Mouse (Mus musculus) left cerebral cortex, postnatal 10 days (tissue): ENCODE measurements at regions not wholly inside any gene's neighbourhood (a gene's known extent, or its start where the extent isn't known, plus 50 kb on each side); places are given as distances from the start of the nearest gene placed in this dataset.

Source experiments
- DNase-seq, 2 experiments: peaks; one replicate each; pipeline ENCODE4 v3.0.0; 2021 to 2022; ENCODE audit warnings: low spot score in 2 of 2, mixed read lengths in 1 of 2; ENCODE audit errors: extremely low spot score in 1 of 2
- intact Hi-C: fragments of 180-260 bp; cut with DNase I; formaldehyde crosslinking; loops from one replicate; pipeline ENCODE4 v1.15.1; 2025

DNA sequence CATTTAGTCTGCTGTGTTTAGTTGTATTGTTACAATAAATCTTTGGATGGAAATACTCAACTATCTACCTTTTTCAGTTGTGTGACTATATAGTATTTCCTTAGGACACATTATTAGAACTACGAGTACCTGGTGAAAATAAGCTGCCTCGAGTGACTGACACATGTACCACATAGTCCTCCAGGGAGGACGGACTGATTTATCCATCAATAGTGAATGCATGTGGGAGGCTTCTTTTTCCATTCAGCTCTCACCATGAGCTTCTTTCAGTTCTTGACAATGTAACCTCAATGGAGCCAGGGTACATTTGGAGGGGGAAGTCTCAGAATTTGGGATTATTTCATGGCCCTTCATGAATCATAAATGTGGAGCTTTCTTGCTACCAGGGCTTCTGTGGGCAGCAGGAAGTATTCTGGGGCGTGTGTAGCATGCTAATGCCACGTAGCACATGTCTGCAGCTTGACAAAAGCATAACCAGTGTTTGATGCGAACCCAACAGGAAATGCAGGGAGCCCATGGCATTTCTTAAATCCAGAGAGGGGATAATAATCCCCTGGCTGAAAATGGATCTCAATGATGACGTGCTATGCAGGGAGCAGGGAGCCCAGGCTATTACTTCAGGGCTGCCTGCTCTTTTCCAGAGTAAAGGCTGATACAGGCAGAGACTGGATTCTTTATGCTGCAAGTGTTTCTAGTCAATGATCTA, 178.7 kb downstream of the Plk2 start:
- DNase-seq, result no peak
- intact Hi-C loops, result no loop called here

DNA sequence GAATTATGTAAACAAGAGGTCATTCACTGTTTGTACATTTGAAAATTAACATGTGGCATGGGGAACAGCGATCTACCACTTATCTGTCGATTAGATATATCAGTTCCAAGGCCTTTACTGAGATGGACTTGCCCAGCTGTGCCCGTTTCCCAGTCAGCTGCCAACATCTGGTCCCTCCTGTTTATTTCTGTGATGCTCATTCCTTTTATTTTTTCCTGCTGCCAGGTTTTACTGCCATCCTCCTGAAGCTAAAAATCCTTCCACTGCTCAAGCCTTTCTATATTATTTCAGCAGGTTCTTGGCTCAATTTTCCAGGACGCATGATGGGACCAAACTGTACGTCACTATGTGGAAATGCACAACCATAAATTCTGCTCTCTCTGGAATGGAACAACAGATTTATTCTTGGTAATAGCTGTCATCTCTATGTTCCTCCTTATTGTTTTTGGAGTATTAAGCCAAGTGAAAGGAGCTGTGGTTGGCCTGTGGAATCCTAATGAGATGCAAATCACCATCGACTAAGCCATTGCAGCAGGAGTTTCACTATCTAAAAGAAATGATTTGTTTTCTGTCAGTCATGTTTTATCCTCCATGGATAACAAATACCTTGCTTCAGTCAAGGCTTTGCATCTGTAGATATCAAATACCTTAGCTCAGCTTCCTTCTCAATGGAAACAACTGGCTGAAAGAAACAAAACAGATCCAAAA, 180.1 kb downstream of the Plk2 start:
- intact Hi-C loops, result no loop called here
- no peak for DNase-seq

DNA sequence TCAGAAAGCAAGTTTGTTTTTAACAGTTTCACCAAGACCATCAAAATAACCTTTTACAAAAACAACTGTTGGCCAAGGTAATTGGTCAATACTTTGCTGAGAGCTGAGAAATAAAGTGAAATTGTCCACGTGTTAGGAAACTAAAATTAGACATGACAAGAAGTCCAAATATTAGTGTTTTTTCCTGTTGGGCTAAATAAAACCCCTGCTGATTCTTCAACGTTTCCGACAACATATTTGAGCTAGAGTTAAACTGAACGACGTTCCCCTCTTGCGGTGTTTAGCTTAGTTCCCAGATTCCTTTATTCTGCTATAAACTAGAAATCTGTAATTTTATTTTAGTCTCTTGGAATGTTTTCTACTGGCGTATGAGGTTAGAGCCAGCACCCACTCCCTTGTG, 183.3 kb downstream of the Plk2 start:
- no peak for DNase-seq
- intact Hi-C loops, result no loop called here

DNA sequence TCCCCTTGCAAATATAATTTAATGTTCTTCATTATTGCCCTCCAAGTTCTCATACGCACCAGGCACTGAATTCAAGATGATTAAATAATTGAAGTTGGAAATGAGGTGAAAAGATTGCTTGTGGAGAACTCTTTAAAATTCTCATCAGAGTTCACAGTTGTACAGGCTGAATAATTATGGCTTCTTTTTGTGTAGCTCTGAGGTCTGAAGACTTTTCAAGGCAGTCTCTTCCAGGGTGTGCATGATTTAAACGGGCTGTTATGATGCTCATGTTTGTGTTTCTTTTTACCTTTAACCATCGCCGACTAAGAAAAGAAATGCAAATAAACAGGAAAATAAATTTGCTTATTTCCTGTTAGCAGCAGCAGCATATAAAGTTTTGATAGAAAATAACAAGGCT, 185.3 kb downstream of the Plk2 start:
- DNase-seq, result no peak
- intact Hi-C loops, result no loop called here

DNA sequence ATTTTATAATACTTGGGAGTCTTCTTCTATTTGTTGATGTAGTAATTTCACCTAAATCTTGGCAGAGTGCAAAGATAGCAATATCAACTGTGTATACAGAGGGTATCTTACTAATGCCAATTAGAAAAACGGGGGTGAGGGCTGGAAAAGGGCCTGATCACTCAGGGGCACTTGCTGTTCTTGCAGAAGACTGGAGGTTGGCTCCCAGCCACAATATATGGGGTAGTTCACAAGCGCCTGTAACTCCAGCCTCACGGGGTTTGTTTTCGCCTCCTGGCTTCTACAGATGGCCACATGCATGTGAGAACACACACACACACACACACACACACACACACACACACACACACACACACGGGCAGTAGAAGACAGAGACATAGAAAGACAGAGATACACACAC, 185.7 kb downstream of the Plk2 start:
- intact Hi-C loops, result no loop called here
- DNase-seq, result no peak

DNA sequence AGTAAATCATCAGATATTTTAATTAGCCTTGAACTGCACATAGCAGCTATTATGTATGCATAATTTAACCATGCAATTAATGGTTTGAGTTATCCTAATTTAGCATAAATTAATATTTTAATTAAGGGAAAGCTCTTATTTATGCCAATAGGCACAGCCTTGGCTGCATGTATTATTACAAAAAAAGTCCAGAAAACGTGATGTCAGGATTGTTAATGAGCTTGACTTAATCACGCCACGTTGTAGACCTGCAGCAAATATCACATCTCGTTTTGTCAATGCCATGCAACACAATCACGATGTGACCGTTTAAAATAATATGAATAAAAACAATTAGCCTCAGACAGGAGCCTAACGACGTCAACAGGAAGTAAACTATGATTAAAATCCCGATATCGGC, 189.9 kb downstream of the Plk2 start:
- no peak for DNase-seq
- intact Hi-C loops, result no loop called here

DNA sequence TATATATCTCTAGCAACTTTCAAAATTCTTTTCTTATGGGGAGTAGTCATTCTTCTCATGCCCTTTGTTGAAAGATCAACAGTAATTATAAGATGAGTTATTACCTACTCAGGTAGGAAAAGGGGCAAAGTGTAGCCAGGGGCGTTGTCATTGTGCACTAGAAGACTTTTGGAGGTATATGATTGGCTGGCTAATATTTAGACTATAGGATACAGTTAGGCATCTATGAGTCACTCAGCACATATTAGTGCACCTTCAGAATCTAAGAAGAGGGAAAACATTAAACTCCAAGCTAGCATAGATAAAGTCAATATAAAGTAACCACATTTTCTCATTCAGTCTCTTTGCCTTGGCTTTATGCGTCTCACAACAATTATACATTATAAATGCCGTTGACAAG, 199.8 kb downstream of the Plk2 start:
- intact Hi-C loops, result no loop called here
- no peak for DNase-seq

DNA sequence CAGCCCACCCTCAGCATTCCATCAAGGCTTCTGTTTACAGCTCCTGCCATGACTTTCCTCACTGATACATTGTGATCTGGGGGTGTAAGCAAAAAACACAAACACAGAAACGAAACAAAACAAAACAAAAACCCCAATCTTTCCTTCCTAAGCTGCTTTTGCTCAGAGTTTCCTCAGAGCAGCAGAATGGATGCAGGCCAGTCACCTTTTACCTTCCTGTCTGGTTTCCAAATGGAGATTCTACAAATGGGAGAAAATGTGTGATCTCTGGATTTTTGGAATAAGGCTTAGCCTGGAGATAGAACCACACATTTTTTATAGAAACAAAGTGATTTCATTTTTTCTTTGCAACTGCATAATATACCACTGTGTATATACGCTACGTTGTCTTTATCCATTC, 204.8 kb downstream of the Plk2 start:
- intact Hi-C loops, result no loop called here
- no peak for DNase-seq

DNA sequence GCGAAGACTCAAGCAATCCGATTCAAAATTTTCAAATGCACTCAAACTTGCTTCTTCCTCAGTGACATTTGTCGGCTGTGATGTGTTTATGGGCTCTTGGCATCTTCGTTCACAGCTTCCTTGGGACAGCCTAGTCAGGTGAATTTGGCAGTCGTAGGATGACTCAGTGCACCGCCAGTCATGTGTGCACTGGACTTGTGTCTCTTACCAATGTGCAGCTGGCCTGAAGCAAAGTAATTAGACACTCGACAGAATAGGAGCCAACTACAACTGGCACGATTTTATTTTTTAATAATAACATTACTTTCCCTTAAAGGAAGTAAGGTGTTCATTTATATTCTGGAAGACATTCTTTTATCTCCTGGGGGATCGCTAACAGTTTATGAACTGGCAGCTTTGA, 205.5 kb downstream of the Plk2 start:
- intact Hi-C loops, result no loop called here

DNA sequence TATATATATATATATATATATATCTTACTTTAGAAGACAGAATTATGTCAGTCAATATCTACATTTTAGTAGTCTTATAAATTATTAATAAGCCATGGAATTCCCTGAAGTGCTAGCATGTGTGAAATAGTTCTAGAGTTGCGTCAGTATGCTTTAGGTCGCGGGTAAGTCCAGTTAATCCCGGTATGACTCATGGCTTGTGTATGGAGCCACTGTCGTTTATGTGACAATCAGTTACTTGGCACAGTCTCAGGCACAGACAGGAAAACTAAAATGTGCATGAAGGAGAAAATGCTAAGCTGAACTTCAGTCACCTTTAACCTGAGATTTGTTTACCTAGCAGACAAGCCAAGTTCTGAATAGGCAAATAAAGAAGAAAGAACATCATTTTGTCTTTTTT, 206.5 kb downstream of the Plk2 start:
- no peak for DNase-seq
- intact Hi-C loops, result no loop called here

More for the DNA sequence above, 205.5 kb downstream of the Plk2 start:
- DNase-seq, result no peak

DNA sequence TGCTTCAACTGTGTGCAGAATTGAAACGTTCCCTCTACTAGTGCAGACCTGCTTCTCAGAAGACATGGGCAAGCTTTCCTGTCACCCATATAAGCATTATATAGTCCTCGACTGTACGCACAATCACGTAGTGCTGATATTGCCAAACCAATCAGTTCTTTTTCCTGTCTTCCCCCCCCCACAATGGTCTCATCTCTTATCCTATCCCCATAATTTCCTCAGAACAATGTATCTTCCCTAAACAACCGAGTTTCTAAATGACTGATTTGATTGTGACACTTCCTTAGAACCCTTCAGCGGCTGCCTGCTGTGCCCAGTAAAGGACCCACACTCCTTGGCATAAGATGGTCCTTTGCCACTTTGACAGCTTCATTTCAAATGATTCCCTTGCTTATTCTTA, 207.0 kb downstream of the Plk2 start:
- no peak for DNase-seq
- intact Hi-C loops, result no loop called here

DNA sequence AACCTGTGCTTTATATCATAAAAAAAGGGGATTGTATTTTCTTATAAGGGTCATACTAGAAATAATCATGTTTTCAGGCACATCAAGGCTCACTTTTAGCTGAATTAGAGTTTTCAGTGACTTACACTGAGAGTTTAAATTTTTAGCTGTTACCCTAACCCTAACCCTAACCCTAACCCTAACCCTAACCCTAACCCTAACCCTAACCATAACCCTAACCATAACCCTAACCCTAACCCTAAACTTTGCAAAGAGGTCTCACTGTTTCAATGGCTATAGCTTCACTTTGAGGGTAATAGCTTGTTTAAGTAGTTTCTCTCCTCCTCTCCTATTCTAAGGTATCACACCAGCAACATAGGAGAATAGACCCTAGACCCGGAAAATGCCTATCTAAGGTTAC, 208.0 kb downstream of the Plk2 start:
- intact Hi-C loops, result no loop called here
- no peak for DNase-seq

DNA sequence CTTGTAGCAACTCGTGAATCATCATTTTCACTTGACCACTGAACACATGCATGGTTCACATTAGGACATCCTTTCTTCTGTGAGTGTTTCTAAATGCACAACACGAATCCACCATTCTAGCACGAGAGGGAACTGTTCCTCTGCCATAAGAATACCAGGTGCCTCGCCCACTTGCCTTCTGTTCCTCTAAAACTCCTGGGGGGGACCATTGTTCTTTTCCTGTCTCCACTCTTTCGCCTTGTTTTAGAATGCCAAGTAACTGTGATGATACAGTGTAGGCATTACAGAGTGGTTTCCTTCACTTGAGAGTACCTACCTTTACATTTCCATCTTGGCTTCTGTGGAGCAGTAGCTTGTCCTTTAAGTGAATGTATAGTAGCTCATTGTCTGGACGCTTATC, 224.2 kb downstream of the Plk2 start:
- intact Hi-C loops, result no loop called here
- DNase-seq, result no peak

DNA sequence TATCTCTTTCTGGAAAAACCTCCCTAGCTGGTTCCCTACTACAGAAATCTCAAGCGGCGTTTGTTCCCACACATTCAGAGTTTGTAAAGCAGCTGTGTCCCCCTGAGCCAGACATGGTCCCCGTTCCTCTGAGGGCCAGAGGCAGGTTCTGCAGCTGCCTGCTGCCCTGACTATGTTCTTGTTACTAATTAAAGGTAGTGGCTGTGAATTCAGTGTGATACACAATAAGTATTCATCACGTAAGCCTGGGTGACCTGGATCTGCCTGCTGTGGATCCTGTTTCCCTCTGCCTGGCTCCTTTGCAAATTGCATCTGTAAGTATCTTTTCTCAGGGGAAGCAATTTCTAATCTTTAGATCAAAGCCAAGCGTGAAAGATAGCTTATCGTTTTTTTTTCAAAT, 232.3 kb downstream of the Plk2 start:
- no peak for DNase-seq

DNA sequence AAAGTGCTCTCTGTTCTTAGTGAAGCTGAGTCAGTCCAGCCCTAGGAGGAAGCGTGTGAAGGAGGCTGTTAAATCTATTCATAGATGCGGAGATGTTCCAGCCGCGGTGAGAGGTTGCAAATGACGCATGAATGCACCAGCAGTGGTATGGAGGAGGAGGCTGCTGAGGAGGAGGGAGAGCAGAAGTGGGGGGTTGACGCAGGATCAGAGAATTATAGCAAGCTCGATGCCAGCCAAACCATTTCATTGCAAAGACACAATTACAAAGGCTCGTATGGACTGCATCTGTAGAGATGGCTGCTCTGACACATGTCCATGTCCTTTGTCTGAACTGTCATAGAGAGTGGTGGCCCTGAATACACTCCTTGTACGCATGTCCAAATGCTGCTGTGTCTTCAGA, 232.9 kb downstream of the Plk2 start:
- DNase-seq, result peak; percentile 47 to 70
- intact Hi-C loops, result loop anchor here (10.0 kb wide), 1 partner anchor 337 kb away; no protein-coding TSS in a partner anchor

More for the DNA sequence above, 232.3 kb downstream of the Plk2 start:
- intact Hi-C loops, result loop anchor here (10.0 kb wide), 1 partner anchor 338 kb away; no protein-coding TSS in a partner anchor

DNA sequence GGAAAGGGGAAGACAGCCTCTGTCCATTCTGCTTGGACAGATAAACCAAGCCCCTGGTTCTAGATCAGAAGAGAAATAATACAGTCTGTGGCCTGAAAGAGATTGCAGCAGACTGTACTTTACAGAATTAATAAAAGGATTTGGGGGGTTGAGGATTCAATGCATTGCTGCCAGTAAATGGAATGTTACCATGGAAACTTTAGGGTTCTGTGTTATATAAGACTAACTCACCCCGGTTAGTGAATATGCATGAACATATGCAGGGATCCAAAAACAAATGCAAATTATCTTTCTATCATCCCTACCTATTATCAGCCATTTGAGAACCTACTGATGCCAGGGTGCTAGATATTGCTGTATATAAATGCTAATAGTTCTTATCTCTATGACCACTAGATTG, 233.4 kb downstream of the Plk2 start:
- DNase-seq, result no peak
- intact Hi-C loops, result loop anchor here (10.0 kb wide), 1 partner anchor 337 kb away; no protein-coding TSS in a partner anchor

DNA sequence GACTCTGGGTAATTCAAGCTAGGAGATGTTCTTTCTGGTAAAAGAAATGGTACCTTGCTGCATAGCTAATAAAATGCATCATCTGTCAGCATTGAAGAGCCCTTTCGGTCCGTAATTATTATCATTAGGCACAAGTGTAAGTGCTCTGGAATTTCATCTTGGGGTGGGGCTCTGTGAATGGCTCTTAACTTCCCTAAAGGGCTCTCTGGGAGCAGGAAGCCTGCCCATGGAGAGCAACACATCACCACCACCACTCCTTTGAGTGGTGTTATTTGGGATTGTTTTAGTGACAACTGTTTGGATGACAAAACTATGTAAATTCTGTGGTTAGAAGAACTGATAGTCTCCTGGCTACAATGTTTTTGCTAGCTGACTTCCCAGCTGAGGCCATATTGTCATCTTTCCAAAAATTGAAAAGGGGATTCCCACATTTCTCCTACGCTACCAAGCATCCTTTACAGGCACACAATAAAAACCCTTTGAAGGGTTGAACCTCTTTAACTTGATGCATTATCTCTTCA, 238.5 kb downstream of the Plk2 start:
- DNase-seq, result no peak
- intact Hi-C loops, result no loop called here

DNA sequence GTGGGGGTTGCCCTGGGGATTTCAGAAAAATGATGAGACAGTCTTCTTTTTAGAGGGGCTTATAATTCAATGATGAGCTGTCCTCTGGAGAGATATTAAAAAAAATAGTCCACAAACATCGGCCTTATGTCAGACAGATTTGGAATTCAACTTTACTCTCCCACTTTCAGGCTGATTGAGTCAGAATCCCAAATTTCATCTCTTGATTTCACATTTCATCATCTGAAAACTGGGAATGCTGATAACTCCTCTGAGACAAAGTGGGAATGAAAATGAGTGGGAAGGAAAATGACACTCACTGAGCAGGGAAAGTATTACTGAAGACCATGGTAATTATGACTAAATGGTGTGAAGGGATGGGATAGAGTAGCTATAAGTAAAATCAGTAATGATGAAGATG, 239.1 kb downstream of the Plk2 start:
- no peak for DNase-seq
- intact Hi-C loops, result no loop called here

DNA sequence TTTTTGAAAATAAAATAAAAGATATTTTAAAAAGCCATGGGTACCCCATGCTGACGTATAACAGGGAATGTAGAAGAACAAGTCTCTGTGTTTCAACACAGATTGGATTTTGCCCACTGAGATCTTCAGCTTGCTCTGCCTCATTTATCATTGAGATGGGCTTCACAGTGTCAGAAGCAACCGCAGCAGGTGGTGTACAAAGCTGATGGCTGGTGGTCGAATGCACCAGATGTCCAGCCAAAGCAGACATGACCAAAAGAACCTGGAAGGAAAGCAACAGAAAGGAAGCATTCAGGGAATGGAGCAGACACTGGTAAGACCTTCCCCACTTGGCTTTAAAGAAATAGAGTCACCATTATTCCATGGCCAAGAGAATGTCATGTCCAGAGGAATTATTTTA, 247.9 kb downstream of the Plk2 start:
- DNase-seq, result no peak
- intact Hi-C loops, result loop anchor here (10.0 kb wide), 1 partner anchor 248 kb away; the partner anchor contains the start of gene Plk2

DNA sequence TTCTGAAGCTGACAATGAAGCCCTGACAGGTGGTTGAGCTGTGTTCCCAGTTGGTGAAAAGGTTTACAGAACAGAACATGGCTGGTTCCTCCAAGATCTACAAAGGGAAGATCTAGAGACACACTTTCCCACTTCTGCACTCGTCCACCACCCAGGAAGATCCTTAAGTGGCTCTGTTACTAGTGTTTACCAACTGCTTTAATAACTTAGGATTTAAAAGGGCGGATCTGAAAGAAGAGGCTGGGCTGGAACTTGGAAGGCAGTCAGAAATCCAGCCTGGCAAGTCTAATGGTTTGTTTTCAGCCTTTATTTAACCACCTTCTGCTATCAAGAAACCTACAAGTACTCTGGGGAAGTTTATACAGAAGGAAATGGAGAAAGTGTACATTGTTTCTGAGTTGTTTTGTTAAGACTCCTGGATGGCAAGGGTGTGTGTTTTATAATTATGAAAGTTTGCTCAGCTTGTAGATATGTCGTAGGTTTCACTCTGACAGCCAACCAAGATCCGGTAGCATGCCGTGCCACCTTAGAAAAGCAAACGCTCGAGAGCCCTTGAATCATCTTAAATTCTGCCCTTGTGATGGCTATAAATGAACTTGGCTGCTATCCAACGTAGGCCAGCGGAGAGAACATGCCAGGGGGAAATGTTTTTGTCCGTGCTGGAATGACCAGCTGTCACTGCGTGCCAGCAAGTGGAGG, 248.5 kb downstream of the Plk2 start:
- DNase-seq, result peak in 1 of 2 experiments; percentile 32
- intact Hi-C loops, result loop anchor here (10.0 kb wide), 1 partner anchor 249 kb away; the partner anchor contains the start of gene Plk2
